Mouse (Mus musculus): ENCODE measurements around the gene Myh9. TPM values are rescaled to one million over a fixed set of nuclear protein-coding genes. Genes with fewer than 3 reads are reported as not detected.
"Not testable (repeated sequence)": the region's sequence is repeated elsewhere in the genome, so short reads cannot be mapped to it uniquely, and the experiment has no call there.

Gene Myh9
- polyA plus RNA-seq, 1 experiment from 2014 or later = 677 TPM

DNA sequence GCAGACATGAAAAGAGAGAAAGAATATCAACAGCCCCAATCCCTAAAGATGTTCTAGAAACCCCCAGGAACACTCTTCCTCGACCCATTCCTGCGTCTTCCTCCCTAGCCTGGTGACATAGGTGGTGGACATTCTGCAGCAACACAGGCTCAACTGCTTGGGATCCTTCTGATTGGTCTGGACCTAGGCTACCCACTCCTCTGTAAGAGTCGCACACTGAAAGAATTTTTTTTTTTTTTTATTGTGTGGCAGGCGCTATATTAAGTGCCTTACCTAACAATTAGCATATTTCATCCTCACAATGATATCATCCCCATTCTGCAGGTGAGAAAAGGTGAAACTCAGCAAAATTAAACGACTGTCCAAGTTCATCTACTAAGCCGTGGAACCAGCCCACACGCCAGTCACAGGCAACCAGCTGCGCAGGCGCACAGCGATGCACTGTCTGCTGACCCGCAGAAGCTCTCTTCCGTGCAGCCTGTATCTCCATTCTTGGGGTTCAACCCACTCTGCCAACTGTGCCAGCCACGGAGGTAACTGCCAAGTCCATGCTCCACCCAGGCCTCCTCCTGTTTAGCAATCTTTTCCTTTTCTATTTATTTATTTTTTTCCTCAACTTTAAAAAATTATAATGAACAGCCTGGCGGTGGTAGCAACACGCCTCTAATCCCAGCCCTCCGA, 3.1 kb upstream of the Myh9 start:
- no peak for DNase-seq (ENCODE audit: low read depth, low spot score)
- in situ Hi-C loops (cut with MboI; ENCODE audit: low pct_unique_long_range_greater_than_20kb) = loop anchor here (5.0 to 10.0 kb wide), 2 partner anchors 42 to 70 kb away; no protein-coding TSS in a partner anchor
- CTCF ChIA-PET = interaction anchor here (1.6 kb wide), 1 partner anchor 72 kb away, joined by 5 read pairs; no protein-coding TSS in a partner anchor
- ATAC-seq = no peak
- H3K27me3 ChIP-seq = no peaks in the 10 kb centered on the region
- POLR2A ChIA-PET = no interaction called here
- TF ChIP-seq CTCF (IDR thresholded peaks at IDR 0.05) = no peak

DNA sequence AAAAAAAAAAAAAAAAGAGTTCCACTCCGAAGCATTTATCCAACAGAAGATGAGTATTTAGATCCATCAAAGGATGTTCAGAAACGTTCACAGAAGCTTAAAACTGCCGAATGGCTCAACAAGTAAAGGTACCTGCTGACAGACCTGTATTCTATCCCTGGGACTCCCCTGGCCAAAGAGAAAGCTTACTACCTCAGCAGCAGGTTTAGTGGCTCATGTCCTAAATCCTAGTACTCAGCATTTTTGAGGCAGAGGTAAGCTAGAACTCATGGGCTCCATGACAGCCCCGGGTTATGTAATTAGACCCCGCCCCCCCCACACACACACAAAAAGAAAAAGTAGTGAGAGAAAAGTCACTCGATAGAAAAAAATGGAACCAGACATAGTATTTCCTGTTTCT, 2.1 kb upstream of the Myh9 start:
- no peak for TF ChIP-seq CTCF (IDR thresholded peaks at IDR 0.05)
- POLR2A ChIA-PET = interaction anchor here (1.4 kb wide), 1 partner anchor 60 kb away, joined by 4 read pairs; no protein-coding TSS in a partner anchor
- CTCF ChIA-PET = interaction anchor here (0.7 to 1.6 kb wide), 4 partner anchors 13 to 73 kb away, joined by 3 to 5 read pairs (median 4); no protein-coding TSS in a partner anchor
- DNase-seq (ENCODE audit: low read depth, low spot score) (no peak), ATAC-seq (no peak)
- in situ Hi-C loops (cut with MboI; ENCODE audit: low pct_unique_long_range_greater_than_20kb) = loop anchor here (10.0 kb wide), 1 partner anchor 71 kb away; no protein-coding TSS in a partner anchor
- H3K27me3 ChIP-seq = no peaks in the 10 kb centered on the region

DNA sequence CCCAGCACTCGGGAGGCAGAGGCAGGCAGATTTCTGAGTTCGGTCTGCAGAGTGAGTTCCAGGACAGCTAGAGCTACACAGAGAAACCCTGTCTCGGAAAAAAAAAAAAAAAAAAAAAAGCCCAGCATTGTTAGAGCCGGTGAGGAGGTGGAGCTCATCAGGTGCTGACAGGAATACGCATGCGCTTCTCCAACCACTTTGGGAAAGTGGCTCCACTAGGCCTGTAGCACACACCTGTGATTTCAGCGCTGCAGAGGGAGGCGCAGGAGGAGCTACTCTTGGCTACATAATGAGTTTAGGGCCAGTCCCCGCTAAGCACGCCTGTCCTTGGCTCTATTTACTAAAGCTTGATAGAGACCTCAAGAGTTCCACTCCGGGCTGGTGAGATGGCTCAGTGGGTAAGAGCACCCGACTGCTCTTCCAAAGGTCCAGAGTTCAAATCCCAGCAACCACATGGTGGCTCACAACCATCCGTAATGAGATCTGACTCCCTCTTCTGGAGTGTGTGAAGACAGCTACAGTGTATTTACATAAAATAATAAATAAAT, 1.6 kb upstream of the Myh9 start:
- not testable (repeated sequence) for DNase-seq (ENCODE audit: low read depth, low spot score); ATAC-seq; H3K27me3 ChIP-seq
- in situ Hi-C loops (cut with MboI; ENCODE audit: low pct_unique_long_range_greater_than_20kb) = loop anchor here (10.0 kb wide), 1 partner anchor 71 kb away; no protein-coding TSS in a partner anchor
- ChIA-PET POLR2A (interaction anchor here (1.4 kb wide), 1 partner anchor 60 kb away, joined by 4 read pairs; no protein-coding TSS in a partner anchor), CTCF (interaction anchor here (0.7 to 1.6 kb wide), 4 partner anchors 14 to 73 kb away, joined by 3 to 5 read pairs (median 4); no protein-coding TSS in a partner anchor)

DNA sequence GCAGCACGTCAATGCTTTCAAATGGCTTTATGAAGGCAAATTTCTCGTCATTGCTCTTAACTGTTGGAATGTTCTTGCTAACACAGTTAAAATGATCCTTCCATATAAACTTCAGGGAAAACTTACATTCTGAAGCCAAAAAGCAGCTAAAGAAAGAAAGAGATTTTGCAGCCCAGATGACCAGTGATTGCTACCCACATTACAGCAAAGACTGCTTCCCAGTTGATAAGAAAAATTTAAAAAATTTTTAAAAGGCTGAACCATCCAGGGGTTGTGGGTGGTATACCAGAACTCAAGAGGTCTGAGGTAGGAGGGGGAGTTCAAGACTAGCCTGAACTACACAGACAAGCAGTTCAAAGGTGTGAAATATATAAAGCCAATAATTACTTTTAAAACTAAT, 1.1 kb upstream of the Myh9 start:
- DNase-seq (ENCODE audit: low read depth, low spot score) (no peak), ATAC-seq (no peak)
- ChIA-PET POLR2A (interaction anchor here (1.4 kb wide), 1 partner anchor 61 kb away, joined by 4 read pairs; no protein-coding TSS in a partner anchor), CTCF (interaction anchor here (1.3 kb wide), 1 partner anchor 14 kb away, joined by 4 read pairs; no protein-coding TSS in a partner anchor)
- no peaks in the 10 kb centered on the region for H3K27me3 ChIP-seq
- in situ Hi-C loops (cut with MboI; ENCODE audit: low pct_unique_long_range_greater_than_20kb) = loop anchor here (10.0 kb wide), 1 partner anchor 72 kb away; no protein-coding TSS in a partner anchor
- no peak for TF ChIP-seq CTCF (IDR thresholded peaks at IDR 0.05)

DNA sequence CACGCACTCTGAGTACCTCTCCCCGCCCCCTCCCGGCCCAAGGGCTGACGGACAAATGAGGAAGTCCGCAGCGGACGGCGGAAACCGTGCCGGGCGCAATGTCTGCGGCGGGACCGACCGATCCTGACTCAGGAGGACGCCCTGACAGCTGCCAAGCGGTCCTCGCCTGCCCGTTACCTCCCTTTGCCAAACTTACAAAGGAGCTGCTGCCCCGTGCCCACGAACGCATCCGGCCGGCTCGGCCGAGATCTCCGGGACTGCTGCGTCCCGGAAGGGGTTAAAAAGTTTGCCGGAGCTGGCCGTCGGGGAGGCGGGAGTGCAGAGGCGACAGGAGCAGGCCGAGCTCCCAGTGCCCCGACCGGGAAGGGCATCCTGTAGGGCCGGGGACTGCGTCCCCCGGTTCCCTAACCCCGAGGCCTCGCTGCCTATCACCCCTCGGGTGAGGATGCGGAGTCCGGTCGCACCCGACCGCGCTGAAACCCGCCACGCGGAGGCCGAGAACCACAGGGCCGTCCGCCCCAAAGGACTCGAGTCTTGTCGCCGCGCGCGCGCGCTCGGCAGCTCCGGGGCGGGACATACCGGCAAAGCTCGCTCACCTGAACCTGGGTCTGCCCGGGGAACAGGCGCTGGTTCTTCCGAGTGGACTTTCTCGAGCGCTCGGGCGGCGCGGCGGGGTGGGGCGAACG, 471 bp downstream of the Myh9 start:
- H3K27me3 ChIP-seq = no peaks in the 10 kb centered on the region
- DNase-seq (ENCODE audit: low read depth, low spot score) (no peak), ATAC-seq (no peak)
- CTCF ChIA-PET = interaction anchor here (0.9 to 1.4 kb wide), 2 partner anchors 69 to 76 kb away, joined by 3 to 5 read pairs; no protein-coding TSS in a partner anchor
- POLR2A ChIA-PET = interaction anchor here (0.7 to 3.5 kb wide), 17 partner anchors 9 to 74 kb away, joined by 3 to 21 read pairs (median 5); no protein-coding TSS in a partner anchor
- in situ Hi-C loops (cut with MboI; ENCODE audit: low pct_unique_long_range_greater_than_20kb) = loop anchor here (10.0 kb wide), 1 partner anchor 73 kb away; no protein-coding TSS in a partner anchor
- no peak for TF ChIP-seq CTCF (IDR thresholded peaks at IDR 0.05)

DNA sequence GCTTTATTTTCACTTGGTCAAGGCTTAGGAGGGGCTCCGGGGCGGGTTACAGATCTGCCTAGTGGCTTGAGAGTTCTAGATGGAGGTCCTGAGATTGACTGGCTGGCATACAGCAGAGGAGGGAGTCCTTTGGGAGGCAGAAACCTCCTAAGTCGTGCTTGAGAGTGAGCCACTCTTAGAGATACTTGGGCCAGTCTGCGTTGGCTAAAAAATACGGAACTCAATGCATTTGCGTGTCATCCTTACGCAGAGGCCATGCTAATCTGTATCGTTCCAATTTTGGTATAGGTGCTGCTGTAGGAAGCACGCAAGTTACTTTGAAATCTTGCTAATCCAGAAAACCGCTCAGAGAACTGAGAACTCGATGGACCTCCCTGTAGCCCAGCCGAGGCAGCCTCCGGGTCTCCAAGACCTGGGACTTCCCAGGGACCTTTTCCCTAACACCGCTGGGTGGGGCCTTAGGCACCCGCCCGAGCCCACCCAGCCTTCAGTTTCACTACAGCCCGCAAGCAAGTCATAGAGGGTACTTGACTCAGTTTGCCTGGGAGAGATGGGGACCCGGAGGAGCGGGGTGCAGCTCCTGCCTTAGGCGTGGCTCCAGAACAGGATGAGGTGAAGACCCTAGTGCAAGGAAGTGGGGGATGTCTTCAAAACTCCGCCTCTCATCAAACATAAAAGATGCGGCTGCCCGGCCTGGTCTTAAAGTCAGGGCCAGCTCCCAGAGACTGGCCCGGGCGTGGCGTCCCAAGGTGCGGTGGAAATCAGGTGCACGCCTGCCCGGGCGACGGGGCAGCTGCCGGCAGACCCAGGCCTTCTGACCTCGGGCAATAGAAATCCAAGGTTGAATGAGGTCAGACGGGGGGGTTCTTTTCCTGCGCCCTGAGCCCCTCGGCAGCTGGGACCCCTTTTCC, 1.3 kb downstream of the Myh9 start:
- CTCF ChIA-PET = interaction anchor here (1.1 to 1.4 kb wide), 2 partner anchors 74 to 77 kb away, joined by 3 to 5 read pairs; no protein-coding TSS in a partner anchor
- DNase-seq (ENCODE audit: low read depth, low spot score) = no peak
- in situ Hi-C loops (cut with MboI; ENCODE audit: low pct_unique_long_range_greater_than_20kb) = loop anchor here (10.0 kb wide), 1 partner anchor 74 kb away; no protein-coding TSS in a partner anchor
- POLR2A ChIA-PET = interaction anchor here (0.7 to 3.5 kb wide), 17 partner anchors 8 to 75 kb away, joined by 3 to 21 read pairs (median 5); no protein-coding TSS in a partner anchor
- ATAC-seq = no peak
- no peaks in the 10 kb centered on the region for H3K27me3 ChIP-seq
- TF ChIP-seq CTCF (IDR thresholded peaks at IDR 0.05) = no peak

DNA sequence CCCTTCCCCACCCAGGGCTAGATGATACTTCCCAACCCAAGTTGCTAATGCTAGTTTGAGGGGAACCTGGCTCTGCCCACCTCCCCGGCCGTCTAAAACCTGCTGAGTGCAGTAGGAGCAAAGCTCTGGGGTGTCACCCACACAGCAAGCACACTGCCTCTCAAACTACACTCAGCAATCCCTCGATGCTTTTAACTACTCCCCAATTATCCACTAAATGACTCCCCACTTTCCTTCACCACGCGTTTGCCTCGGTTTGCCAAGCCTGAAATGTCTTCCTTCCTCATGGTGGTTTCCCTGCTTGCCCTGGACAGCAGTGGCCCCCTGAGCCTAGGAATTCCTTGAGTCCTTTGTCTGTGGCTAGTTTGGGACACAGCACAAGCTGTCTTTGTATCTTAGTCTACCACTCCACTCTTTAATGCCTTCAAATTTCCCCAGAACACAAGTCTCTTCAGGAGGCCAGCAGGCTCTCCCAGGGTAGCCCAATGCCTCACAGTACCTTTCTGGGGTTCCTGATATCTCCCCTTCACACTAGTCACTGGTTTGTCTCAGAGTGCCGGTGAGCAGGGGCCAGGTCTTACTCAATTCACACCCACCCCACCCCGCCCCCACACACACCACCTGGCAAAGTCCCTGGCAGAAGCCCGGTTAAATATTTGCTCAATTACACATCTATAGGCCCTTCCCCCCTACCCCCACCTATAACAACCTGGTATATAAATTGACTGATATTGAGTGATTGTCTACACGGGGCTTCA, 2.3 kb downstream of the Myh9 start:
- no peak for ATAC-seq
- in situ Hi-C loops (cut with MboI; ENCODE audit: low pct_unique_long_range_greater_than_20kb) = loop anchor here (10.0 kb wide), 1 partner anchor 75 kb away; no protein-coding TSS in a partner anchor
- POLR2A ChIA-PET = interaction anchor here (0.7 to 3.5 kb wide), 8 partner anchors 16 to 66 kb away, joined by 3 to 21 read pairs (median 5); no protein-coding TSS in a partner anchor
- CTCF ChIA-PET = interaction anchor here (0.9 to 1.8 kb wide), 5 partner anchors 16 to 78 kb away, joined by 3 to 6 read pairs (median 5); no protein-coding TSS in a partner anchor
- TF ChIP-seq CTCF (IDR thresholded peaks at IDR 0.05) = no peak
- DNase-seq (ENCODE audit: low read depth, low spot score) = no peak
- H3K27me3 ChIP-seq = no peaks in the 10 kb centered on the region

DNA sequence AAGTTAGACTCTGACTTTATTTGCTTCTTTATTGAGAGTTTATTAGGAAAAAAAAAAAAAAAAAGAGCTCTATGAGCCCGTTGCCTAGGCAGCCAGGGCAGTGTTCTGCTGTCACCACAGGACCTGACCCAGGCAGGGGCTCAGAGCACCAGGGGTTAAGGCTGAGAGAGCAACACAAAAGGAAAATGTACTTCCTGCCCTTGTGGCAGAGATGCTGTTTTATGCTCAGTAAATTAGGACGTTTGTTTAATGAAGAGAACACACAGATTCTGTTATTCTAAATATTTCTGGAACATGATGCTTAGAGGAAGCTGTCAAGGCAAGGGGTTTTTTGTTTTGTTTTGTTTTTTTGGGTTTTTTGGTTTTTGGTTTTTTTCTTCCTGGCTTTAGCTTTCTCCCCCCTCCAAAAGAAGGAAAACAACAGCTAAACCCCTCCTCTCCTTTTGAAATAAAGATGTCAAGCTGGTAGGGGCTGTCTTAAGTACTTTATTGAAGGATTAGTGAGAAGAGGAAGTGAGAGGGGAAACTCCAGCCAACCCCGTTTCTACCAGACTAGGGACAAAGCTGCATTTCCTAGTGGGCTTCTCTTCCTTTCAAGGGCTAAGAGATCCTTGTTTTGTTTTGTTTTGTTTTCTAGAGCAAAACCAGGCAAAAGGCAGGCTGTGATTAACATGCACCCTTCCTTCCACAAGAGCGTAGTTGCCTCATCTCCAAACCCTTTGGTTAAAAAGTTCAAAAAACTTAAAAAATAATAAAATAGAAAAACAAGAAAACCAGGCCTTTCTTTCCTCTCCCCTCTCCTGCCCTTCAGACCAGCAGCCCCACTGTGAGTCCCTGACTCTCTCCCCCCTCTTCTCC, 3.2 kb downstream of the Myh9 start:
- no peak for TF ChIP-seq CTCF (IDR thresholded peaks at IDR 0.05)
- ATAC-seq = no peak
- ChIA-PET CTCF (interaction anchor here (0.6 to 1.8 kb wide), 5 partner anchors 15 to 79 kb away, joined by 3 to 6 read pairs (median 5); no protein-coding TSS in a partner anchor), POLR2A (interaction anchor here (0.6 to 3.5 kb wide), 12 partner anchors 14 to 824 kb away, joined by 3 to 21 read pairs (median 4); no protein-coding TSS in a partner anchor)
- DNase-seq (ENCODE audit: low read depth, low spot score) = no peak
- in situ Hi-C loops (cut with MboI; ENCODE audit: low pct_unique_long_range_greater_than_20kb) = no loop called here
- no peaks in the 10 kb centered on the region for H3K27me3 ChIP-seq

All from Patski (cell line).